Mouse (Mus musculus): ENCODE measurements around the gene Ecel1.

The Ecel1 gene

GRCm38 (mm10) chr1:87103936-87104335 is 52.4 kb downstream of the Ecel1 start:
- no peak for TF ChIP-seq POU5F1 (IDR thresholded peaks at IDR 0.05; ENCODE audit: borderline replicate concordance, low read length)
- no peak for TF ChIP-seq NANOG (IDR thresholded peaks at IDR 0.05; ENCODE audit: borderline replicate concordance, low read length)
- no peak for TF ChIP-seq CTCF (conservative IDR thresholded peaks at IDR 0.05; ENCODE audit: low read length)
- Histone ChIP-seq H3K4me1 (replicated peaks; ENCODE audit: low read depth, low read length) (0 out of 2 replicates have a peak, but pooled peaks cover 1% of the 10 kb centered on the region), H3K9me3 (ENCODE audit: low read length) (no peaks in the 10 kb centered on the region), H3K27me3 (ENCODE audit: insufficient read depth, low read length) (peaks cover 14% of the 10 kb centered on the region), H3K4me3 (replicated peaks; ENCODE audit: low read length) (no peak overlapping the region), H3K36me3 (ENCODE audit: insufficient read depth, low read length) (no peaks in the 10 kb centered on the region)

GRCm38 (mm10) chr1:87102114-87102513 is 54.2 kb downstream of the Ecel1 start:
- Histone ChIP-seq H3K27me3 (ENCODE audit: insufficient read depth, low read length) (peaks cover 24% of the 10 kb centered on the region), H3K9me3 (ENCODE audit: low read length) (no peaks in the 10 kb centered on the region), H3K4me3 (replicated peaks; ENCODE audit: low read length) (no peak overlapping the region), H3K36me3 (ENCODE audit: insufficient read depth, low read length) (no peaks in the 10 kb centered on the region), H3K4me1 (replicated peaks; ENCODE audit: low read depth, low read length) (0 out of 2 replicates have a peak, but pooled peaks cover 4% of the 10 kb centered on the region)
- no peak for TF ChIP-seq CTCF (conservative IDR thresholded peaks at IDR 0.05; ENCODE audit: low read length)

- Histone ChIP-seq H3K4me1 (replicated peaks; ENCODE audit: low read depth, low read length) (0 out of 2 replicates have a peak, but pooled peaks cover 4% of the 10 kb centered on the region), H3K4me3 (replicated peaks; ENCODE audit: low read length) (no peak within 1 kb of the TSS), H3K27me3 (ENCODE audit: insufficient read depth, low read length) (peaks cover 31% of the 10 kb centered on the region), H3K36me3 (ENCODE audit: insufficient read depth, low read length) (no peaks in the 10 kb centered on the region), H3K9me3 (ENCODE audit: low read length) (no peaks in the 10 kb centered on the region)
- no peak for TF ChIP-seq POU5F1 (IDR thresholded peaks at IDR 0.05; ENCODE audit: borderline replicate concordance, low read length)
- no peak for TF ChIP-seq NANOG (IDR thresholded peaks at IDR 0.05; ENCODE audit: borderline replicate concordance, low read length)
- no peak for TF ChIP-seq CTCF (conservative IDR thresholded peaks at IDR 0.05; ENCODE audit: low read length)
Observed at GRCm38 (mm10) chr1:87101411-87101810, 54.9 kb downstream of the Ecel1 start, which contains the start of gene Alpi. TSS of gene Alpi (minus strand) at chr1:87101606.

DNA sequence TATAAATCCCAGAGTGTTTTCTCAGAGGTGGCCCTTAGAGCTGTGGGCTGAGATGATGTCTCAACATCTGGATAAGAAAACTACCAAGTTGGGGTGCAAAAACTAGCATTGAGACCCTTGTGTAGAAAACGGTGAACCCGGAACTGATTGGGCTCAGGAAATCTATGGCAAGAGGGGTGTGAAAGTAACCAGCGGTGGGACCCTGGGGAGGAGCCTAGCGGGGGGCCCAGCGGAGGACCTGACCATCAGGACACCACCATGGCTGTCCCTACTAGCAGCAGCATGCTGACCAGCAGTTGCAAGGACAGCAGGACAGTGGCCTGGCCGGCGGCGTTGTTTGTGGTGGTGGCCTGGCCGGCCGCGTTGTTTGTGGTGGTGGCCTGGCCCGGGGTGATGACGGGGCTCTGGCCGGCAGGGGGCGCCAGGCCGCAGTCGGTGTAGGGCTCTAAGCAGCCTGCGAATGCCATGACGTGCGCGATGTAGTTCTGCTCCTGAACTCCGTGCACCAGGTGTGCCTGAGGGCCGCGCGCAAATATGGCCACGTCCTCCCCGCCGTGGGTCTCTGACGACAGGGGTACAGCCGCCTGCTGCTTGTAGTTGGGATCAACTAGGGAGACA is 57.9 kb downstream of the Ecel1 start:
- peaks cover 43% of the 10 kb centered on the region for H3K27me3 ChIP-seq (ENCODE audit: insufficient read depth, low read length)
- TF ChIP-seq POU5F1 (IDR thresholded peaks at IDR 0.05; ENCODE audit: borderline replicate concordance, low read length) (no peak), NANOG (IDR thresholded peaks at IDR 0.05; ENCODE audit: borderline replicate concordance, low read length) (no peak), CTCF (conservative IDR thresholded peaks at IDR 0.05; ENCODE audit: low read length) (no peak)

More for the DNA sequence above, 57.9 kb downstream of the Ecel1 start:
- peak overlapping the region; percentile 58 for H3K4me3 ChIP-seq (replicated peaks; ENCODE audit: low read length)
- no peaks in the 10 kb centered on the region for H3K36me3 ChIP-seq (ENCODE audit: insufficient read depth, low read length)
- no peaks in the 10 kb centered on the region for H3K9me3 ChIP-seq (ENCODE audit: low read length)
- H3K4me1 ChIP-seq (replicated peaks; ENCODE audit: low read depth, low read length), result 0 out of 2 replicates have a peak, but pooled peaks cover 4% of the 10 kb centered on the region
